Comparison of ENCODE assay signal across 8 mouse cellular contexts in the genomic region with DNA sequence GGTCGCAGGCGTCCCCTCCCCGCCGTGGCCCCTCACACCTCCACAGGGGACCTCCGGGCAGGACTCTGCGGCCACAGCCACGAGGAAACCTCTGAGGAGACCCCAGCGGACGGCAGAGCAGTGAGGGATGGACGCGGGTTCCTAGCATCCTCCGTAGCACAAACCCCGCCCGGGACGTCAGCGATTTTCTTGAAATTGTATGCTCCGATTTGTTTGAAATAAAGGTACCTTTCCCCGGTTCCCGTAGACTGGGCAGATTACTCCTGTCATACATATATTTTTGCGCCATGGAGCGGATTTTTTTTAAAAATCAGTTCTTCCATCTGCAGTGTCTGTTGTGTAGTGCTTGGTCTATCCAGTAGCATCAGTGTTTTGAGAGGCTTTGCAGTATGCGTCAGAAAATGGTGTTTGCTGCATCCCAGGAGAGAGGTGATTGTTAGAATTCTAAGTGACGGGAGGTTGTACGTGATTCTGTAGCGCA. TPM values are rescaled to one million over a fixed set of nuclear protein-coding genes. Genes with fewer than 3 reads are reported as not detected.
DNase-seq lines count a peak whose midpoint lies in the region; ATAC-seq and TF ChIP-seq lines count a peak whose summit lies in the region.

No protein-coding gene starts in this region.

- H3K27me3 ChIP-seq in heart, embryonic 16.5 days (ENCODE audit: control insufficient read depth, insufficient read depth, low read length), result no peaks in the 10 kb centered on the region
- H3K27me3 ChIP-seq in CH12.LX (replicated peaks), result no peaks in the 10 kb centered on the region
- H3K27me3 ChIP-seq in midbrain, embryonic 14.5 days (ENCODE audit: control insufficient read depth, insufficient read depth, low read length), result no peaks in the 10 kb centered on the region

- dilution Hi-C loops in CH12.LX (cut with MboI; ENCODE audit: extremely low pct_ligation_motif_present, extremely low pct_unique_long_range_greater_than_20kb, low sequenced_read_pairs), result no loop called here

- no peaks in the 10 kb centered on the region for H3K79me2 ChIP-seq in CH12.LX (replicated peaks; ENCODE audit: control insufficient read depth, extremely low read depth, insufficient read depth, poor library complexity, severe bottlenecking)

- peak overlapping the region; percentile 96 for H3K4me3 ChIP-seq in heart, embryonic 16.5 days (ENCODE audit: low read length)
- H3K4me3 ChIP-seq in CH12.LX (replicated peaks in 1 of 3; ENCODE audit: low read depth in 2 of 3, low read length in 2 of 3, poor library complexity in 1 of 3), result peak overlapping the region; percentile 52 to 98 (median 82)
- H3K4me3 ChIP-seq in cortical plate, adult 2 months (ENCODE audit: insufficient read depth, low read length), result peak overlapping the region; percentile 59
- H3K4me3 ChIP-seq in midbrain, embryonic 14.5 days (replicated peaks; ENCODE audit: low read depth, low read length), result peak overlapping the region; percentile 99

- under 1% methylated on average over 25 of the region's 25 CpGs for WGBS in heart, embryonic 16.5 days
- WGBS in midbrain, embryonic 14.5 days, result under 1% methylated on average over 25 of the region's 25 CpGs

- H3K9ac ChIP-seq in heart, embryonic 16.5 days (ENCODE audit: low read length), result peak overlapping the region; percentile 94
- peak overlapping the region; percentile 79 for H3K9ac ChIP-seq in CH12.LX (ENCODE audit: insufficient read depth, low read depth)
- H3K9ac ChIP-seq in midbrain, embryonic 14.5 days (replicated peaks; ENCODE audit: low read length), result peak overlapping the region; percentile 98

- peak overlapping the region; percentile 71 for H3K27ac ChIP-seq in heart, embryonic 16.5 days (ENCODE audit: low read length)
- no peak overlapping the region for H3K27ac ChIP-seq in CH12.LX (ENCODE audit: insufficient read depth, low read depth)
- peak overlapping the region; percentile 97 for H3K27ac ChIP-seq in cortical plate, adult 2 months (ENCODE audit: insufficient read depth, low read length)
- H3K27ac ChIP-seq in midbrain, embryonic 14.5 days (replicated peaks; ENCODE audit: low read depth, low read length), result peak overlapping the region; percentile 95

- no peaks in the 10 kb centered on the region for H3K4me1 ChIP-seq in heart, embryonic 16.5 days (ENCODE audit: control insufficient read depth, insufficient read depth, low read length)
- H3K4me1 ChIP-seq in CH12.LX (ENCODE audit: control insufficient read depth in 1 of 2, insufficient read depth in 2 of 2), result peaks cover 0 to 7% of the 10 kb centered on the region in 2 experiments; a peak in 1 of 4 replicates
- no peaks in the 10 kb centered on the region; the same call in 1 of the 2 replicates for H3K4me1 ChIP-seq in cortical plate, adult 2 months (ENCODE audit: control insufficient read depth, insufficient read depth, low read length)
- H3K4me1 ChIP-seq in midbrain, embryonic 14.5 days (ENCODE audit: control insufficient read depth, insufficient read depth, low read length), result peaks cover 10% of the 10 kb centered on the region; the same call in 1 of the 2 replicates

- no peak for TF ChIP-seq EP300 in CH12.LX (IDR thresholded peaks at IDR 0.05; ENCODE audit: low read length)

- H3K4me2 ChIP-seq in heart, embryonic 16.5 days (ENCODE audit: low read depth, low read length), result peak overlapping the region; percentile 82
- peak overlapping the region; percentile 90 for H3K4me2 ChIP-seq in CH12.LX (ENCODE audit: insufficient read depth, low read depth, poor library complexity, severe bottlenecking)
- H3K4me2 ChIP-seq in midbrain, embryonic 14.5 days (ENCODE audit: low read length), result peak overlapping the region; percentile 68

- peak; percentile 74 for ATAC-seq in heart, embryonic 16.5 days (replicated peaks; ENCODE audit: extremely low read depth, insufficient read depth, low FRiP score)
- ATAC-seq in midbrain, embryonic 14.5 days (ENCODE audit: low FRiP score, low TSS enrichment), result peak; percentile 82

- no peak for TF ChIP-seq RAD21 in CH12.LX (IDR thresholded peaks at IDR 0.05; ENCODE audit: low read depth, low read length)

- no peak for DNase-seq in heart, postnatal 36 days
- DNase-seq in CH12.LX (ENCODE audit: extremely low read depth), result peak; percentile 29
- DNase-seq in hindlimb bud, embryonic 11.5 days (ENCODE audit: extremely low spot score, low read depth, low spot score), result peak; percentile 12
- peak; percentile 79 for DNase-seq in midbrain, embryonic 14.5 days
- no peak for DNase-seq in adrenal gland, postnatal 25 days
- no peak for DNase-seq in retina, embryonic 14.5 days (ENCODE audit: low spot score)

- no peak for TF ChIP-seq POLR2A in CH12.LX (IDR thresholded peaks at IDR 0.05; ENCODE audit: low read depth, low read length)
- TF ChIP-seq POLR2A in cortical plate, adult 2 months (IDR thresholded peaks at IDR 0.05; ENCODE audit: extremely low read depth, insufficient read depth, low read length), result 0 out of 2 replicates have a peak, but pooled peaks have one; percentile 27

- no peak for TF ChIP-seq CTCF in CH12.LX (conservative IDR thresholded peaks at IDR 0.05 in 1 of 2, IDR thresholded peaks at IDR 0.05 in 1 of 2; ENCODE audit: low read depth in 2 of 2, low read length in 2 of 2)
- TF ChIP-seq CTCF in cortical plate, adult 2 months (IDR thresholded peaks at IDR 0.05; ENCODE audit: extremely low read depth, insufficient read depth, low read length), result no peak

- H3K36me3 ChIP-seq in heart, embryonic 16.5 days (ENCODE audit: control insufficient read depth, insufficient read depth), result 0 out of 2 replicates have a peak, but pooled peaks cover 2% of the 10 kb centered on the region
- H3K36me3 ChIP-seq in CH12.LX (replicated peaks in 1 of 2; ENCODE audit: control insufficient read depth in 1 of 2, insufficient read depth in 1 of 2, low read length in 1 of 2), result peaks cover 3 to 15% of the 10 kb centered on the region in 2 experiments
- peaks cover 26% of the 10 kb centered on the region for H3K36me3 ChIP-seq in midbrain, embryonic 14.5 days (ENCODE audit: control insufficient read depth, insufficient read depth, low read length)

- H3K9me3 ChIP-seq in heart, embryonic 16.5 days (replicated peaks; ENCODE audit: control insufficient read depth, low read length), result no peaks in the 10 kb centered on the region
- no peaks in the 10 kb centered on the region for H3K9me3 ChIP-seq in CH12.LX (replicated peaks; ENCODE audit: low read length)
- H3K9me3 ChIP-seq in midbrain, embryonic 14.5 days (ENCODE audit: control insufficient read depth, low read length), result no peaks in the 10 kb centered on the region

- intact Hi-C loops in heart, postnatal 36 days (cut with DNase I), result no loop called here

- in situ Hi-C loops in CH12.LX (cut with MboI; ENCODE audit: low pct_ligation_motif_present, low pct_unique_long_range_greater_than_20kb, low sequenced_read_pairs), result no loop called here

TF ChIP-seq in CH12.LX, 34 proteins besides CTCF, POLR2A, EP300 and RAD21:
- TF ChIP-seq MAX (IDR thresholded peaks at IDR 0.05; ENCODE audit: low read length), result 0 out of 2 replicates have a peak, but pooled peaks have one; percentile 1
- no peak for TF ChIP-seq MAFK (IDR thresholded peaks at IDR 0.05; ENCODE audit: insufficient replicate concordance, low read length)
- TF ChIP-seq MAZ (IDR thresholded peaks at IDR 0.05; ENCODE audit: low read depth, low read length), result 0 out of 2 replicates have a peak, but pooled peaks have one; percentile 8
- no peak for TF ChIP-seq NRF1 (IDR thresholded peaks at IDR 0.05; ENCODE audit: low read depth, low read length)
- no peak for TF ChIP-seq ZC3H11A (IDR thresholded peaks at IDR 0.05; ENCODE audit: low read depth, low read length)
- no peak for TF ChIP-seq JUN (IDR thresholded peaks at IDR 0.05; ENCODE audit: insufficient read depth, low read depth, low read length)
- no peak for TF ChIP-seq GABPA (IDR thresholded peaks at IDR 0.05; ENCODE audit: insufficient replicate concordance, low read depth, low read length)
- no peak for TF ChIP-seq CHD2 (IDR thresholded peaks at IDR 0.05; ENCODE audit: low read length)
- TF ChIP-seq TBP (conservative IDR thresholded peaks at IDR 0.05; ENCODE audit: low read depth, low read length), result no peak
- peak; percentile 72; the same call in 1 of the 2 replicates for TF ChIP-seq CHD1 (IDR thresholded peaks at IDR 0.05; ENCODE audit: low read depth, low read length)
- TF ChIP-seq KAT2A (IDR thresholded peaks at IDR 0.05; ENCODE audit: insufficient replicate concordance, low read length), result no peak
- no peak for TF ChIP-seq ELF1 (IDR thresholded peaks at IDR 0.05; ENCODE audit: low read depth, low read length)
- no peak for TF ChIP-seq ZNF384 (IDR thresholded peaks at IDR 0.05; ENCODE audit: low read depth, low read length)
- no peak for TF ChIP-seq BHLHE40 (IDR thresholded peaks at IDR 0.05; ENCODE audit: low read depth, low read length)
- TF ChIP-seq MXI1 (IDR thresholded peaks at IDR 0.05; ENCODE audit: low read depth, low read length), result 0 out of 2 replicates have a peak, but pooled peaks have one; percentile 6

RNA-seq across cellular contexts. Expression of a gene that starts 0.4 kb away (rescaled TPM):
- polyA plus RNA-seq in heart, embryonic 16.5 days (2015; fragmentation: Nextera tagmentation; extraction: Ambion mirVana), result 4.0 and 5.4 TPM in 2 replicates
- 1 to 10 TPM; 5.1 to 5.3 TPM for total RNA-seq in heart, postnatal 36 days (2021)
- 3.6 and 3.7 TPM in 2 replicates for total RNA-seq in CH12.LX (2012; rRNA removed)
- total RNA-seq in CH12.LX (2014; rRNA removed), result 1.7 and 2.1 TPM in 2 replicates
- polyA plus RNA-seq in CH12.LX (2012; ENCODE audit: insufficient read length, low read depth), result 4.1 and 5.9 TPM in 2 replicates
- 26.8 and 29.1 TPM in 2 replicates for polyA plus RNA-seq in cortical plate, adult 2 months (2012; rRNA removed)
- polyA plus RNA-seq in midbrain, embryonic 14.5 days (2014; fragmentation: Nextera tagmentation; extraction: Ambion mirVana), result 26.0 and 26.6 TPM in 2 replicates
- 11.1 and 13.6 TPM in 2 replicates for total RNA-seq in adrenal gland, postnatal 25 days (2021)

Comparison
In these comparisons a context has a peak if more than half of its experiments do, and no peak if none do; other contexts are left out.
1. DNase-seq: peak in CH12.LX (single experiment), hindlimb bud, embryonic 11.5 days (single experiment) and midbrain, embryonic 14.5 days (single experiment); none in heart, postnatal 36 days (0 of 2), adrenal gland, postnatal 25 days (single experiment) and retina, embryonic 14.5 days (single experiment).
2. Peak in every context shown above with its lines, with median percentiles within 50 percentile points of each other: H3K4me2 ChIP-seq, H3K4me3 ChIP-seq and H3K9ac ChIP-seq.